Mouse (Mus musculus) kidney, embryonic 14.5 days (tissue): Measurements from ENCODE around the gene Akt1s1. TPM values are rescaled to one million over a fixed set of nuclear protein-coding genes. Genes with fewer than 3 reads are reported as not detected.

ENCODE experiments used
- ATAC-seq: fragments of 200-750 bp; cut with Nextera tagmentation; 2 replicates; pipeline ENCODE4 v1.8.0; 2017; ENCODE audit warnings: moderate number of reproducible peaks, mild to moderate bottlenecking, moderate TSS enrichment, moderate library complexity; ENCODE audit not compliant: low FRiP score, low TSS enrichment
- H3K27ac ChIP-seq: fragments of 300-500 bp; sonication (generic); 2 replicates; pipeline ENCODE4 v1.5.1; 2014; ENCODE audit warnings: low read depth, mild to moderate bottlenecking, low read length, moderate library complexity, mixed read lengths
- H3K27me3 ChIP-seq: fragments of 300-500 bp; sonication (generic); 2 replicates; pipeline ENCODE4 v1.6.1; 2014; ENCODE audit warnings: mild to moderate bottlenecking, low read length; ENCODE audit not compliant: control insufficient read depth, insufficient read depth
- H3K36me3 ChIP-seq: fragments of 300-500 bp; sonication (generic); 2 replicates; pipeline ENCODE4 v1.6.1; 2014; ENCODE audit warnings: low read length, mixed read lengths; ENCODE audit not compliant: control insufficient read depth, insufficient read depth
- H3K4me1 ChIP-seq: fragments of 300-500 bp; sonication (generic); 2 replicates; pipeline ENCODE4 v1.6.1; 2014; ENCODE audit warnings: low read length, mixed read lengths; ENCODE audit not compliant: control insufficient read depth, insufficient read depth
- H3K4me2 ChIP-seq: fragments of 300-500 bp; sonication (generic); replicated peaks from 2 replicates; pipeline ENCODE4 v1.6.1; 2014; ENCODE audit warnings: low read depth, mild to moderate bottlenecking, low read length
- H3K4me3 ChIP-seq: fragments of 300-500 bp; sonication (generic); 2 replicates; pipeline ENCODE4 v1.5.1; 2014; ENCODE audit warnings: mild to moderate bottlenecking, low read length
- H3K9ac ChIP-seq: fragments of 300-500 bp; sonication (generic); 2 replicates; pipeline ENCODE4 v1.6.1; 2014; ENCODE audit warnings: low read depth, mild to moderate bottlenecking, low read length, moderate library complexity
- H3K9me3 ChIP-seq: fragments of 300-500 bp; sonication (generic); 2 replicates; pipeline ENCODE4 v1.6.1; 2016; ENCODE audit warnings: low read length; ENCODE audit not compliant: control insufficient read depth
- WGBS: fragments of 180-500 bp; shearing (Covaris S2); extraction: QIAGEN DNeasy Blood & Tissue Kit; methylation state at CpG from one replicate; pipeline ENCODE4 v1.1.7; 2014; 5-methylcytosine and 5-hydroxymethylcytosine counted together
- polyA plus RNA-seq: library from polyadenylated mRNA; unstranded; fragments of >200 nt; fragmentation: Nextera tagmentation; extraction: Ambion mirVana; gene quantifications from 2 replicates; pipeline ENCODE4 v1.2.1, GENCODE M21; 2014

Akt1s1 gene
- polyA plus RNA-seq, 1 experiment from 2014 or later: 51.4 TPM

GRCm38 (mm10) chr7:44836423-44837053, 12.3 kb upstream of the Akt1s1 start:
- WGBS: 75% methylated on average over 9 of the region's 9 CpGs
- Histone ChIP-seq H3K36me3 (peaks cover 12% of the 10 kb centered on the region), H3K9me3 (no peaks in the 10 kb centered on the region), H3K9ac (no peak overlapping the region), H3K4me3 (no peak overlapping the region), H3K4me1 (peaks cover 16% of the 10 kb centered on the region; the same call in 1 of the 2 replicates), H3K27ac (no peak overlapping the region), H3K4me2 (no peak overlapping the region), H3K27me3 (0 out of 2 replicates have a peak, but pooled peaks cover 4% of the 10 kb centered on the region)
- no peak for ATAC-seq

GRCm38 (mm10) chr7:44838073-44838472, 10.7 kb upstream of the Akt1s1 start:
- Histone ChIP-seq H3K4me2 (no peak overlapping the region), H3K27ac (no peak overlapping the region), H3K4me3 (no peak overlapping the region), H3K9ac (no peak overlapping the region), H3K27me3 (0 out of 2 replicates have a peak, but pooled peaks cover 4% of the 10 kb centered on the region), H3K36me3 (peaks cover 21% of the 10 kb centered on the region), H3K4me1 (peaks cover 16% of the 10 kb centered on the region; the same call in 1 of the 2 replicates), H3K9me3 (no peaks in the 10 kb centered on the region)
- ATAC-seq: no peak
- 90% methylated on average over 6 of the region's 6 CpGs for WGBS

GRCm38 (mm10) chr7:44839171-44839490, 9.7 kb upstream of the Akt1s1 start:
- Histone ChIP-seq H3K27me3 (0 out of 2 replicates have a peak, but pooled peaks cover 4% of the 10 kb centered on the region), H3K9me3 (no peaks in the 10 kb centered on the region), H3K27ac (no peak overlapping the region), H3K36me3 (peaks cover 31% of the 10 kb centered on the region), H3K4me1 (peaks cover 16% of the 10 kb centered on the region; the same call in 1 of the 2 replicates), H3K4me2 (peak overlapping the region; percentile 50), H3K4me3 (peak overlapping the region; percentile 26; the same call in 1 of the 2 replicates), H3K9ac (peak overlapping the region; percentile 46; the same call in 1 of the 2 replicates)
- 22% methylated on average over 11 of the region's 11 CpGs for WGBS
- ATAC-seq: no peak

GRCm38 (mm10) chr7:44839491-44840191, 9.2 kb upstream of the Akt1s1 start:
- H3K27me3 ChIP-seq: 0 out of 2 replicates have a peak, but pooled peaks cover 4% of the 10 kb centered on the region
- peak overlapping the region; percentile 26 for H3K4me3 ChIP-seq
- no peaks in the 10 kb centered on the region for H3K9me3 ChIP-seq
- H3K27ac ChIP-seq: no peak overlapping the region
- H3K36me3 ChIP-seq: peaks cover 36% of the 10 kb centered on the region
- H3K4me2 ChIP-seq: peak overlapping the region; percentile 50
- peaks cover 16% of the 10 kb centered on the region; the same call in 1 of the 2 replicates for H3K4me1 ChIP-seq
- WGBS: 2% methylated on average over 58 of the region's 58 CpGs
- ATAC-seq: peak; percentile 62
- peak overlapping the region; percentile 46; the same call in 1 of the 2 replicates for H3K9ac ChIP-seq

GRCm38 (mm10) chr7:44840426-44840825, 8.4 kb upstream of the Akt1s1 start:
- peak overlapping the region; percentile 50; the same call in 1 of the 2 replicates for H3K4me2 ChIP-seq
- 58% methylated on average over 14 of the region's 14 CpGs for WGBS
- H3K9ac ChIP-seq: no peak overlapping the region
- peaks cover 44% of the 10 kb centered on the region for H3K36me3 ChIP-seq
- H3K4me1 ChIP-seq: peaks cover 16% of the 10 kb centered on the region; the same call in 1 of the 2 replicates
- no peak for ATAC-seq
- no peaks in the 10 kb centered on the region for H3K9me3 ChIP-seq
- H3K4me3 ChIP-seq: no peak overlapping the region
- 0 out of 2 replicates have a peak, but pooled peaks cover 4% of the 10 kb centered on the region for H3K27me3 ChIP-seq
- no peak overlapping the region for H3K27ac ChIP-seq

- peaks cover 10% of the 10 kb centered on the region; the same call in 1 of the 2 replicates for H3K4me1 ChIP-seq
- 94% methylated on average over 8 of the region's 8 CpGs for WGBS
- H3K4me3 ChIP-seq: no peak overlapping the region
- no peak overlapping the region for H3K4me2 ChIP-seq
- ATAC-seq: no peak
- H3K27ac ChIP-seq: no peak overlapping the region
- no peak overlapping the region for H3K9ac ChIP-seq
- H3K27me3 ChIP-seq: 0 out of 2 replicates have a peak, but pooled peaks cover 4% of the 10 kb centered on the region
- peaks cover 58% of the 10 kb centered on the region for H3K36me3 ChIP-seq
- no peaks in the 10 kb centered on the region for H3K9me3 ChIP-seq
Observed at GRCm38 (mm10) chr7:44841825-44842463, 6.8 kb upstream of the Akt1s1 start.

GRCm38 (mm10) chr7:44845006-44845405, 3.8 kb upstream of the Akt1s1 start:
- H3K9me3 ChIP-seq: no peaks in the 10 kb centered on the region
- H3K27ac ChIP-seq: no peak overlapping the region
- WGBS: 93% methylated on average over 10 of the region's 10 CpGs
- H3K36me3 ChIP-seq: peaks cover 58% of the 10 kb centered on the region
- H3K4me3 ChIP-seq: no peak overlapping the region
- peaks cover 4% of the 10 kb centered on the region; the same call in 1 of the 2 replicates for H3K4me1 ChIP-seq
- no peak for ATAC-seq
- no peak overlapping the region for H3K4me2 ChIP-seq
- no peak overlapping the region for H3K9ac ChIP-seq
- H3K27me3 ChIP-seq: 0 out of 2 replicates have a peak, but pooled peaks cover 4% of the 10 kb centered on the region

GRCm38 (mm10) chr7:44846804-44847203, 2.0 kb upstream of the Akt1s1 start:
- Histone ChIP-seq H3K4me2 (no peak overlapping the region), H3K4me3 (no peak overlapping the region), H3K36me3 (peaks cover 53% of the 10 kb centered on the region), H3K27ac (no peak overlapping the region), H3K4me1 (peaks cover 10% of the 10 kb centered on the region), H3K9ac (no peak overlapping the region), H3K27me3 (no peaks in the 10 kb centered on the region), H3K9me3 (no peaks in the 10 kb centered on the region)
- WGBS: 89% methylated on average over 7 of the region's 7 CpGs
- ATAC-seq: no peak
